Mouse (Mus musculus): ENCODE data around the gene Metrn. TPM values are rescaled to one million over a fixed set of nuclear protein-coding genes. Genes with fewer than 3 reads are reported as not detected.

The Metrn gene
- total RNA-seq (2014; fragmentation: Nextera tagmentation) (15.8 and 23.3 TPM in 2 replicates), total RNA-seq (2017) (33.5 and 64.4 TPM in 2 replicates)

GRCm38 (mm10) chr17:25796951-25797369 lies at the start of gene Metrn:
Gene Metrn (minus strand): TSS chr17:25797136.
- peak; percentile 83 for ATAC-seq (replicated peaks; ENCODE audit: poor library complexity, severe bottlenecking)

GRCm38 (mm10) chr17:25844396-25844901 lies 47.5 kb upstream of the Metrn start, which contains the start of gene Rhot2:
Gene Rhot2 (minus strand): TSS chr17:25844851.
- peak; percentile 95 for ATAC-seq (replicated peaks; ENCODE audit: poor library complexity, severe bottlenecking)

GRCm38 (mm10) chr17:25843636-25844395 lies 46.9 kb upstream of the Metrn start:
- ATAC-seq (replicated peaks; ENCODE audit: poor library complexity, severe bottlenecking): no peak

- no peak for ATAC-seq (replicated peaks; ENCODE audit: poor library complexity, severe bottlenecking)
These were observed 46.2 kb upstream of the Metrn start for GRCm38 (mm10) chr17:25843122-25843521.

- ATAC-seq (replicated peaks; ENCODE audit: poor library complexity, severe bottlenecking): no peak
These were observed 45.6 kb upstream of the Metrn start for GRCm38 (mm10) chr17:25842509-25842908.

GRCm38 (mm10) chr17:25841117-25841880 lies 44.4 kb upstream of the Metrn start, which contains the start of gene Gm20683:
Gene Gm20683 (minus strand): TSS chr17:25841763.
- no peak for ATAC-seq (replicated peaks; ENCODE audit: poor library complexity, severe bottlenecking)

GRCm38 (mm10) chr17:25840519-25840918 lies 43.6 kb upstream of the Metrn start:
- ATAC-seq (replicated peaks; ENCODE audit: poor library complexity, severe bottlenecking): no peak

- ATAC-seq (replicated peaks; ENCODE audit: poor library complexity, severe bottlenecking): no peak
These were observed 42.7 kb upstream of the Metrn start for GRCm38 (mm10) chr17:25839455-25840235.

GRCm38 (mm10) chr17:25838904-25839303 lies 42.0 kb upstream of the Metrn start:
- no peak for ATAC-seq (replicated peaks; ENCODE audit: poor library complexity, severe bottlenecking)

GRCm38 (mm10) chr17:25837533-25837932 lies 40.6 kb upstream of the Metrn start:
- ATAC-seq (replicated peaks; ENCODE audit: poor library complexity, severe bottlenecking): no peak

GRCm38 (mm10) chr17:25837076-25837410 lies 40.1 kb upstream of the Metrn start, which contains the start of gene Rhbdl1:
Gene Rhbdl1 (minus strand): TSS chr17:25837295.
- peak; percentile 14 for ATAC-seq (replicated peaks; ENCODE audit: poor library complexity, severe bottlenecking)

GRCm38 (mm10) chr17:25836397-25837075 lies 39.6 kb upstream of the Metrn start:
- no peak for ATAC-seq (replicated peaks; ENCODE audit: poor library complexity, severe bottlenecking)

GRCm38 (mm10) chr17:25835816-25836215 lies 38.9 kb upstream of the Metrn start:
- ATAC-seq (replicated peaks; ENCODE audit: poor library complexity, severe bottlenecking): no peak

GRCm38 (mm10) chr17:25835301-25835700 lies 38.4 kb upstream of the Metrn start:
- no peak for ATAC-seq (replicated peaks; ENCODE audit: poor library complexity, severe bottlenecking)

- ATAC-seq (replicated peaks; ENCODE audit: poor library complexity, severe bottlenecking): no peak
These were observed 37.8 kb upstream of the Metrn start for GRCm38 (mm10) chr17:25834595-25835222.

- ATAC-seq (replicated peaks; ENCODE audit: poor library complexity, severe bottlenecking): no peak
These were observed 37.1 kb upstream of the Metrn start for GRCm38 (mm10) chr17:25833961-25834594.

GRCm38 (mm10) chr17:25833291-25833663 lies 36.3 kb upstream of the Metrn start, which contains the start of gene Stub1:
Gene Stub1 (minus strand): TSS chr17:25833404.
- peak; percentile 67 for ATAC-seq (replicated peaks; ENCODE audit: poor library complexity, severe bottlenecking)

- ATAC-seq (replicated peaks; ENCODE audit: poor library complexity, severe bottlenecking): peak; percentile 73
These were observed 35.7 kb upstream of the Metrn start for GRCm38 (mm10) chr17:25832436-25833290.

Data from granulocyte monocyte progenitor cell, adult 5-6 weeks (primary cell).